Mouse (Mus musculus) thymus, adult 2 months (tissue): ENCODE results near the gene Ccni. TPM values are rescaled to one million over a fixed set of nuclear protein-coding genes. Genes with fewer than 3 reads are reported as not detected.

ENCODE experiments used
- DNase-seq: peaks from one replicate; pipeline ENCODE4 v3.0.0; 2021
- H3K27ac ChIP-seq: fragments of 200-500 bp; 2 replicates; pipeline ENCODE4 v1.5.1; 2012; ENCODE audit warnings: low read length, control low read depth; ENCODE audit not compliant: control insufficient read depth, insufficient read depth
- H3K27me3 ChIP-seq: fragments of 200-500 bp; 2 replicates; pipeline ENCODE4 v1.6.1; 2012; ENCODE audit warnings: mild to moderate bottlenecking, low read length, moderate library complexity, mixed read lengths; ENCODE audit not compliant: control insufficient read depth, insufficient read depth
- H3K36me3 ChIP-seq: fragments of 200-500 bp; 2 replicates; pipeline ENCODE4 v1.6.1; 2012; ENCODE audit warnings: mild to moderate bottlenecking, low read length, moderate library complexity; ENCODE audit not compliant: control insufficient read depth, insufficient read depth
- H3K4me1 ChIP-seq: fragments of 200-500 bp; replicated peaks from 2 replicates; pipeline ENCODE4 v1.6.1; 2012; ENCODE audit warnings: low read length; ENCODE audit not compliant: control insufficient read depth, insufficient read depth
- H3K4me3 ChIP-seq: fragments of 200-500 bp; 2 replicates; pipeline ENCODE4 v1.5.1; 2012; ENCODE audit warnings: mild to moderate bottlenecking, low read length, control low read depth, moderate library complexity; ENCODE audit not compliant: control insufficient read depth, insufficient read depth
- CTCF ChIP-seq: fragments of 200-500 bp; IDR thresholded peaks from 2 replicates; pipeline ENCODE4 v1.5.1; 2012; ENCODE audit warnings: mild to moderate bottlenecking, control low read depth, low read length, moderate library complexity, borderline replicate concordance; ENCODE audit not compliant: control insufficient read depth, poor library complexity, insufficient read depth; ENCODE audit errors: extremely low read depth
- POLR2A ChIP-seq: fragments of 200-500 bp; IDR thresholded peaks from 2 replicates; pipeline ENCODE4 v1.6.1; 2012; ENCODE audit warnings: mild to moderate bottlenecking, low read length, control low read depth, moderate library complexity; ENCODE audit not compliant: control insufficient read depth, poor library complexity, insufficient read depth; ENCODE audit errors: extremely low read depth
- WGBS: fragments of 180-500 bp; shearing (Covaris S2); methylation state at CpG from one replicate; pipeline ENCODE4 v1.1.7; 2018; 5-methylcytosine and 5-hydroxymethylcytosine counted together
- polyA plus RNA-seq: library from polyadenylated mRNA; depleted of rRNA; stranded (reverse); fragments of >200 nt; gene quantifications from 2 replicates; pipeline ENCODE4 v1.2.3, GENCODE M21; 2012

Ccni gene
- polyA plus RNA-seq, 1 experiment = 121 TPM

GRCm38 (mm10) chr5:93239590-93240544 is 33.6 kb upstream of the Ccni start:
- H3K27ac ChIP-seq = no peak overlapping the region; the same call in 1 of the 2 replicates
- peaks cover 9% of the 10 kb centered on the region for H3K4me1 ChIP-seq
- no peak overlapping the region for H3K4me3 ChIP-seq
- TF ChIP-seq CTCF (no peak), POLR2A (no peak)
- H3K27me3 ChIP-seq = no peaks in the 10 kb centered on the region
- WGBS = 30% methylated on average over 8 of the region's 8 CpGs
- H3K36me3 ChIP-seq = no peaks in the 10 kb centered on the region
- peak; percentile 33 for DNase-seq

GRCm38 (mm10) chr5:93236541-93236940 is 30.2 kb upstream of the Ccni start:
- Histone ChIP-seq H3K4me1 (peaks cover 21% of the 10 kb centered on the region), H3K27me3 (no peaks in the 10 kb centered on the region), H3K36me3 (no peaks in the 10 kb centered on the region), H3K27ac (no peak overlapping the region), H3K4me3 (no peak overlapping the region)
- TF ChIP-seq CTCF = no peak
- no peak for TF ChIP-seq POLR2A
- DNase-seq = no peak
- WGBS = 96% methylated on average over 4 of the region's 4 CpGs

GRCm38 (mm10) chr5:93235888-93236287 is 29.6 kb upstream of the Ccni start:
- peaks cover 21% of the 10 kb centered on the region for H3K4me1 ChIP-seq
- 97% methylated on average over 3 of the region's 3 CpGs for WGBS
- no peak for DNase-seq
- H3K4me3 ChIP-seq = no peak overlapping the region
- H3K27me3 ChIP-seq = no peaks in the 10 kb centered on the region
- TF ChIP-seq POLR2A (no peak), CTCF (no peak)
- H3K27ac ChIP-seq = no peak overlapping the region
- H3K36me3 ChIP-seq = no peaks in the 10 kb centered on the region

GRCm38 (mm10) chr5:93234605-93235004 is 28.3 kb upstream of the Ccni start:
- no peak overlapping the region for H3K4me3 ChIP-seq
- no peak overlapping the region; the same call in 1 of the 2 replicates for H3K27ac ChIP-seq
- H3K27me3 ChIP-seq = no peaks in the 10 kb centered on the region
- H3K4me1 ChIP-seq = peaks cover 17% of the 10 kb centered on the region
- no peak for DNase-seq
- H3K36me3 ChIP-seq = no peaks in the 10 kb centered on the region
- no peak for TF ChIP-seq CTCF
- 86% methylated on average over 2 of the region's 2 CpGs for WGBS

- WGBS = 40% methylated on average over 4 of the region's 4 CpGs
- Histone ChIP-seq H3K36me3 (no peaks in the 10 kb centered on the region), H3K27ac (no peak overlapping the region; the same call in 1 of the 2 replicates), H3K27me3 (no peaks in the 10 kb centered on the region), H3K4me3 (no peak overlapping the region), H3K4me1 (peaks cover 16% of the 10 kb centered on the region)
- TF ChIP-seq POLR2A = no peak
- no peak for TF ChIP-seq CTCF
- DNase-seq = no peak
Measured at GRCm38 (mm10) chr5:93234130-93234529, 27.8 kb upstream of the Ccni start.

GRCm38 (mm10) chr5:93232838-93233237 is 26.5 kb upstream of the Ccni start:
- Histone ChIP-seq H3K27me3 (no peaks in the 10 kb centered on the region), H3K27ac (no peak overlapping the region), H3K36me3 (no peaks in the 10 kb centered on the region), H3K4me1 (peaks cover 19% of the 10 kb centered on the region), H3K4me3 (no peak overlapping the region)
- WGBS = 100% methylated on average over 2 of the region's 2 CpGs
- TF ChIP-seq CTCF (no peak), POLR2A (no peak)
- DNase-seq = no peak

- Histone ChIP-seq H3K27me3 (no peaks in the 10 kb centered on the region), H3K4me1 (peaks cover 19% of the 10 kb centered on the region), H3K27ac (no peak overlapping the region), H3K4me3 (no peak overlapping the region), H3K36me3 (no peaks in the 10 kb centered on the region)
- 92% methylated on average over 3 of the region's 3 CpGs for WGBS
- no peak for DNase-seq
- TF ChIP-seq CTCF (no peak), POLR2A (no peak)
Measured at GRCm38 (mm10) chr5:93231721-93232120, 25.4 kb upstream of the Ccni start.
